Mouse (Mus musculus): Measurements from ENCODE around the gene Bmp10.
"Not testable (repeated sequence)": the region's sequence is repeated elsewhere in the genome, so short reads cannot be mapped to it uniquely, and the experiment has no call there.

The Bmp10 gene

DNA sequence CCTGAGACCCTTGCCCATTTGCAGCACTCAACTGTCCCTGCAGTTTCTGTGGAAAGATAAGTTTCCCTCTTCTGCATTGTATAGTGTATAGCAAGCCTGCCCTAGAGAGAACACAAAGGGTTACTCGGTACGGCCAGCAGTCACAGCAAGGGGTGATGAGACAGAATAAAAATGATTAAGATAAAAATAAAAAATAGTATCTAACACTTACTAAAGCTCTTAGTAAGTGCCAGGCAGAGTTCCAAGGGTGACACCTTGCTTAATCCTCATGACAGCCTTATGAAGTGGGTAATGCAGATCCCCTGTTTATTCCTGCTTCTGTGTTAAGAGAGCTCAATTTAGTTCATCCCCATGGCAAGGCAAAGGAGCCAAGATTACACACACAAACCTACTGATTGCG is 20.7 kb downstream of the Bmp10 start:
- no peak for DNase-seq

DNA sequence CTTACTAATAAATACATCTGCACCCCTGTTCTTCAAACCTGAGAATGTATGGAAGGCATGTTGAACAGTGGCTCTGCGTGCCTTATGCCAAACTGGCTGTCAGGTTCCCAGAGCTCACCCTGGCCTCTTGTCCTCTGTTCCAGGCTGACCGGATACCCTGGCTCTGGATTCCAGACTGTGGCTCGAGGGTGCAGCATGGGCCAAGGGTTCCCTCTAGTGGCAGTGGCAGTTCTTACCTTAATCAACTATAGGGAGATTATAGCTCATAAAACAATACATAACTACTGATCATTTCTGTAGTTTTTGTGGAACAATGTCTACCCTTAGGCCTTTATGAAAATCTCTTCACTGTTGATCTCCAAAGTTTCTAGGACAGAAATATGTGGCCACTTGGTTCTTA is 22.2 kb downstream of the Bmp10 start:
- DNase-seq: no peak

GRCm38 (mm10) chr6:87451771-87452170 is 23.0 kb downstream of the Bmp10 start:
- no peak for DNase-seq

DNA sequence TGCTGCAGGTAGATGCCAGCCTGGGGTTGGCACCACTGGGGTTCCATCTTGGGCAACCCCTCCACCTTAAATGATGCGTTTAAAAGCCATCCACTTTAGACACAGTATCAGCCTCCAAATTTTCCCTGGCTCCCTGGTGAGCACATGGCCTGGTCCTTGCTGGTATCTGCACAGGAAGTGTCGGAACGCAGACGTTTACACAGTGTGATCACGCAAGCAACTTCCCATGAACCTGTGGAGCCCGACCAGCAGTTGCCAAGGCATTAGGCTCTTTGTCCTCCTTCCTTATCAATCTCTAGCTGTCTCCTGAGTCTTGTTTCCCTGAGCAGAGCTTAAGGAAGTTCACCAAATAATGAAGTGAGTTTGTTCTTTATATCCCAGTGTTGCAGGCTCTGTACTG is 26.7 kb downstream of the Bmp10 start:
- DNase-seq: no peak

DNA sequence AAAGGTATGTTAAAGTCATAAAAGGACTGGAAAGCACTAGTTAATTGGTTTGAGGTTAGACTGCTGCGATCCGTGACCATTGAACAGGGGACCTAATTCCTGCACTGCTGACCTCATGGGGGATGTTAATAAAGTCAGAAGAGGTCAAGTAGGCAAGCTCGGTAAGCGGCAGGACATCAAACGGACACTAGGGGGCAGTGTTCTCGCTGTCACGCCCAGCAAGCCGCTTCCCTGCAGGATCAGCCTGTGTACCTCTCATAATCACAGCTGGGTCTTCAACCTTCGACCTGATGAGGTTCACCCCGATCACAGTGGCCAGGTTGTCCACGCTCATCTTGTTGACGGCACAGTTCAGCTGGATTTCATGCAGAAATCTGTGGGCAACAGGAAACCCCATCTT is 37.4 kb downstream of the Bmp10 start:
- peak; percentile 25 for DNase-seq

- no peak for DNase-seq
Measured at GRCm38 (mm10) chr6:87467373-87467772, 38.6 kb downstream of the Bmp10 start.

GRCm38 (mm10) chr6:87468372-87468771 is 39.6 kb downstream of the Bmp10 start:
- DNase-seq: no peak

DNA sequence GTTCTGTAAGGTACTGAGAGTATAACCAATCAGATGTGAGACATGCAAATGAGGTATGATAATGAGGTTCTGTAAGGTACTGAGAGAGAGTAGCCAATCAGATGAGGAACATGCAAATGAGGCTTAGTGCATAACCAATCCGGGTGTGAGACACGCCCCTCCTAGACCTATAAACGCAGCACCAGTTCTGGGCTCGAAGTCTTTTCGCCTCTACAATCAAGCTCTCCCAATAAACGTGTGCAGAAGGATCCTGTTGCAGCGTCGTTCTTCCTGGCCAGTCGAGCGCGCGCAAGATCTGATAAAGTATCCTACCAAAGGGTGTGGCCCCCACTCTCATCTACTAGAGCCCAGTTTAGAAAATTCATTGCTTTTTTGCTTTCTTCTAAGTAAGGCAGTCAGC is 41.3 kb downstream of the Bmp10 start:
- not testable (repeated sequence) for DNase-seq

DNA sequence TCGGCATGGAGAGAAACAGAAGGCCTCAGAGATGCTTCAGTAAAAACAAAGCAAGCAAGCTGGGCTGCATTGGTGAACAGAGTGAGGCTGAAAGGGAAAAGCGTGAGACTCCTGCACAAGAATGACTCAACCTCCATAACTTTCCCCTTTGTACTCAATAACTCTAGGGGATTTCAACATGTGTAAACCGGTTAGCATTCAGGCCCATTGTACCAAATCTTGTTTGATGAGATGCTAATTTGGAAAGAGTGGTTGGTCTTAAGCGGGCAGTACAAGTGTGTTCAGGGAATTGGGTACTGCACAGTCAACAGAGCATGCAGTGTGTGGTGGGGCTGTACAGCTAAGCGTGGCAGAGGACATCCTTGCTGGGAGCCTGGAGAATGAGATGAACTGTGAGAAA is 46.4 kb downstream of the Bmp10 start:
- no peak for DNase-seq

DNA sequence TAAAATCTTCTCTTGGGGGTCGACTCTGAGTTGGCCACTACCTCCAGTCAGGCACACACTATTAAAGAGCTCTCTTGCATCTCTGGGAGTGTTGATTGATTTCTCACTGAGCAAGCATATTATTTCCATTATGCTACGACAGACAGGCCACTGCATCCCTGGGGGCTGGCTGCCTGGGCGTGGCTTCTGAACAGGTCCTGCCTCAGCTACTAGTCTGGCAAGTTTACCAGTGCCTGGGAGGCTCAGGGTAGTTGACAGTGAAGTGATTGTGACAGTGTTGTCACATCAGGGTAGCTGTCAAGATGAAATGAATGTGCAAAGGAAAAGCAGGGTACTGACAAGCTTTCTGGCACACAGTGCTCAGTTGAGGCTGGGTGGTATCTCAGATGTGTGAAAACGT is 50.1 kb downstream of the Bmp10 start:
- no peak for DNase-seq

DNA sequence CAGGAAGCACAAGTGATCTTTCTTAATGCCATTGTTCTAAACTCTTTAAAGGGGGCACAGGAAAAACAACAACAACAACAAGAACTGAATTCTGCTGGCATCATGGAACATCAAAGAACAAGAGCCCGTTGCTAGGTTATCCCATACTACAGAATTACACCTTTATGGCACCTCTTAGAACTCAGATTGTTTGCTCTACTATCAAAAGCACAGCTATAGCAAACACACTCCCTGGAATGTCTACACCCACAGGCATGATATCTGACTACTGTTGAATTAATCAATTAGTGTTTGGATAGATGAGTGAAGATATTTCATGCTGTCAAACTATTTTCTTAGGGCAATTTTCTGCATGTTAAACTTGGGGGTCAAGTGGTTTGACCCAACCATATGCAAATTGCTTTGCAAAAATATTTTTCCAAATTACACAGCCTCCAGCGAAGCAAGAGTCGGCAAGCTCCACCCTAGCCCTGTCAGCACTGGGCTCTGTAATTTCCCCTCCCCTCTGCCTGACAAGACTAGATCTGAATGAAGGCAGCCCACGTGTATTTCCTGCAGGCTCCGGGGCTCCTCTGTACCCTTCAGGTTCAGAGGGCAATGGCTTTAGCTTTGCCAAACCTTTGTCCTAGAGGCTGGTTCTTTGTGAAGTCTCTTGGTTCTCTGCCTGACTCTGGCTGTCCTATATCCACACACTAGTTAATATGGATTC is 50.7 kb downstream of the Bmp10 start:
- DNase-seq: no peak

GRCm38 (mm10) chr6:87483224-87483899 is 54.6 kb downstream of the Bmp10 start:
- DNase-seq: no peak

- no peak for DNase-seq
Measured at GRCm38 (mm10) chr6:87483900-87484289, 55.1 kb downstream of the Bmp10 start.

- DNase-seq: no peak
Measured at GRCm38 (mm10) chr6:87484806-87485205, 56.0 kb downstream of the Bmp10 start.
